Mouse (Mus musculus) limb, embryonic 10.5 days (tissue): ENCODE measurements around the gene Card11. TPM values are rescaled to one million over a fixed set of nuclear protein-coding genes. Genes with fewer than 3 reads are reported as not detected.

Source experiments
- DNase-seq: peaks from one replicate; pipeline ENCODE4 v3.0.0-alpha.2; 2017; ENCODE audit warnings: low spot score
- H3K27ac ChIP-seq: fragments of 300-500 bp; sonication (generic); 2 replicates; pipeline ENCODE4 v1.5.1; 2016; ENCODE audit warnings: mild to moderate bottlenecking
- H3K27me3 ChIP-seq: fragments of 300-500 bp; sonication (generic); 2 replicates; pipeline ENCODE4 v1.6.1; 2016; ENCODE audit warnings: low read depth, mild to moderate bottlenecking; ENCODE audit not compliant: poor library complexity, severe bottlenecking
- H3K36me3 ChIP-seq: fragments of 300-500 bp; sonication (generic); 2 replicates; pipeline ENCODE4 v1.6.1; 2016; ENCODE audit warnings: mild to moderate bottlenecking, moderate library complexity
- H3K4me1 ChIP-seq: fragments of 300-500 bp; sonication (generic); 2 replicates; pipeline ENCODE4 v1.6.1; 2016
- H3K4me3 ChIP-seq: fragments of 300-500 bp; sonication (generic); 2 replicates; pipeline ENCODE4 v1.5.1; 2016; ENCODE audit warnings: mild to moderate bottlenecking, moderate library complexity
- H3K9me3 ChIP-seq: fragments of 300-500 bp; sonication (generic); replicated peaks from 2 replicates; pipeline ENCODE4 v1.6.1; 2016; ENCODE audit warnings: mild to moderate bottlenecking
- WGBS: fragments of 180-500 bp; shearing (Covaris S2); methylation state at CpG from one replicate; pipeline ENCODE4 v1.1.7; 2016; 5-methylcytosine and 5-hydroxymethylcytosine counted together
- polyA plus RNA-seq: library from polyadenylated mRNA; unstranded; fragments of >200 nt; fragmentation: Nextera tagmentation; extraction: Ambion mirVana; gene quantifications from 2 replicates; pipeline ENCODE4 v1.2.1, GENCODE M21; 2016

Gene Card11
- polyA plus RNA-seq, 1 experiment from 2014 or later = 0.49 TPM

DNA sequence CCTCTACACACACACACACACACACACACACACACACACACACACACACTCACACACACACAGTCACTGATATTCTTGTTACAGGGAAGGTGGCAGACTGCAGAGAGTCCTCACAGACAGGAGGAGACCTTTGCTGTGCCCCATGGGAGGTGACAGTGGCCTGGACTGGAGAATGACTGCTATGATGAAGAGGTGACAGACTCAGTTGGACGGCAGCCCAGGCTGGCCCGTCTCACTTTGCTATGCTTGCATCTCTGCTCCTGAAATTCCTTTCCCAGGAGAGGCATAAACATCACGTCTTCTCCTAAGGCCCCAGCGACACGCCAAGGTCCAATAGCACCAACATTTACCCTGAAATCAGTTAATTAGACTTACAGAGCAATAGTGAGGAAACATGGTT is 146.7 kb downstream of the Card11 start:
- no peaks in the 10 kb centered on the region for H3K9me3 ChIP-seq
- H3K36me3 ChIP-seq = no peaks in the 10 kb centered on the region
- no peak overlapping the region for H3K27ac ChIP-seq
- H3K4me3 ChIP-seq = no peak overlapping the region
- H3K27me3 ChIP-seq = no peaks in the 10 kb centered on the region
- H3K4me1 ChIP-seq = peaks cover 12% of the 10 kb centered on the region
- no peak for DNase-seq
- WGBS = 89% methylated on average over 5 of the region's 5 CpGs

DNA sequence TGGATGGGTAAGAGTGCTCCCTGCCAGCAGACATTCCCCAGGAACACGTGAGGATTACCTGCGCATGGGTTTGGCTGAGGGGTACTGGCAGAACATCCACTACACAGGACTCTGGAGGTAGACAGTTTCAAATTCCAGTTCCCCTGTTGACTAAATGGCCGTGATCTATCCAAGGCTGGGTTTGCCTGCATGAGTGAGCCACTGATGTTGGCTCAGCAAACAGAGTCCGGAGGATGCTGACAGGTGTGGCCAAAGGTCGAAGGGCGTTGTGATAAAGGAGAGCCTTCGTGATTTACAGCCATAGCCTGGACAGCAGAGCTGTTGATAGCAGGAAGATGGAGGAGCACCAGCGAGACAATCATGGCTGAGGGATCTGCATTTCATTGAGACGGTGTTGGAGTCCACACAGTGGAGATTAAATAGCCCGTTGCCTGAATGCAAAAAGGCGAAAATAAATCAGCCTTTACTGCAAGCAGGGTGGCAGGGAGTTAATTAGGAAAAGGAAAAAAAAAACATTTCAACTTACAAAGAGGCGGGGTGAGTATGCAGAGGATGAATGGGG is 147.9 kb downstream of the Card11 start:
- Histone ChIP-seq H3K4me3 (no peak overlapping the region), H3K36me3 (no peaks in the 10 kb centered on the region), H3K4me1 (peaks cover 14% of the 10 kb centered on the region), H3K27ac (no peak overlapping the region), H3K27me3 (no peaks in the 10 kb centered on the region), H3K9me3 (no peaks in the 10 kb centered on the region)
- DNase-seq = no peak
- WGBS = 64% methylated on average over 12 of the region's 12 CpGs

DNA sequence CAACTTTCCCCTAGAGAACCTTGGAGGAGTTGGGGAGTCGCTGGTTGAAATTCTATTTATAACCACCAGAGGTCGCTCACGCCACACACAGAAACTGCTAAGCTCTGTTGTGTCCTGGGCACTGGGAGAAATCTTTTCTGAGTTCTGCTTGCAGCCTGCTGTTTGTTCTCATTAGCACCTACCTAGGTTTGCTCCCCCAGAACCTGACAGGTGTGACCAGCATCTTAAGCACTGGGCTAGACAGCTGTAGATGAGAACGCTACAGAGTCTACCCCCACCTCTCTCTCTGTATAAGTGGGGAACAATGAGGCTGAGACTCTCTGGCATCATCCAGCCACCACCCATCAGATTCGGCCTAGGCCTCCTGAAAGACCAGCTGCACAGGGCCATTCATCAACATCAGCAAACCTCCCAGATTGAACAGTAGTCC is 153.1 kb downstream of the Card11 start:
- Histone ChIP-seq H3K9me3 (no peaks in the 10 kb centered on the region), H3K4me3 (no peak overlapping the region), H3K36me3 (no peaks in the 10 kb centered on the region), H3K4me1 (peaks cover 5% of the 10 kb centered on the region; the same call in 1 of the 2 replicates), H3K27me3 (no peaks in the 10 kb centered on the region), H3K27ac (peak overlapping the region; percentile 48; the same call in 1 of the 2 replicates)
- peak; percentile 69 for DNase-seq
- 12% methylated on average over 5 of the region's 5 CpGs for WGBS

DNA sequence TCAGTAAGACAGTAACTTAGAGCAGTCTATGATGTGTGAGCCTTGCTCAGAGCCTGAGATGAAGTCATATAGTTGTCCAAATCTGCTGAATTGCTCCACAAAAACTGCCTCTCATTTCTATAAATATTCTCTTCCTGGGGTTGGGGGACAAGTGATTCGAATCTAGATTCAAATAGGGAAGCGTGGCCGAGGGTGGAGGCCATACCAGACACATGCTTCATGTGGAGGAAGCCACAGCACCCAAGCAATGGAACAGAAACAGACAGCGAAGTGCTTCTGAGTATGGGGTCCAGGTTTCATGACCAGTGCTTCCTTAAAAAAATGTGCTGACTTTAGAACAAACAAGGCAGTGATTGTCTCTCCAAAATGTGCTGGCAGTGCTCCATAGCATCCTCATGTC is 158.4 kb downstream of the Card11 start:
- Histone ChIP-seq H3K4me1 (no peaks in the 10 kb centered on the region), H3K4me3 (no peak overlapping the region), H3K27ac (no peak overlapping the region), H3K36me3 (no peaks in the 10 kb centered on the region), H3K9me3 (no peaks in the 10 kb centered on the region), H3K27me3 (no peaks in the 10 kb centered on the region)
- 79% methylated on average over 4 of the region's 4 CpGs for WGBS
- no peak for DNase-seq

DNA sequence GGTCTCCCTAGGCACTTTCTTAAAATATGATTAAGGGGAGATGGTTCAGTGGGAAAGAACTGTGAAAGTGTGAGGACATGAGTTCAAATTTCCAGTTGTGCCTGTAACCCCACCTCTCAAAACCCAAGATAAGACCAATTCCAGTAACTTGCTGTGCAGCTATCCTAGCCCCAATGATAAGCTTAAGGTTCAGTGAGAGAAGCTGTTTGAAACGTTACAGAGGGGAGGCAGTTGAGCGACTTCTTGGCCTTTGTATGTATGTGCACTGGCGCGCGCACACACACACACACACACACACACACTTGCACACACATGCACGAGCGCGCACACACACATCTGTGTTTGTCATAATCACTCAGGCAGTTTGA is 169.3 kb downstream of the Card11 start:
- peak overlapping the region; percentile 78 for H3K4me3 ChIP-seq
- WGBS = 77% methylated on average over 8 of the region's 8 CpGs
- no peak for DNase-seq
- 0 out of 2 replicates have a peak overlapping the region, but pooled peaks have one; percentile 27 for H3K27ac ChIP-seq
- H3K27me3 ChIP-seq = no peaks in the 10 kb centered on the region
- no peaks in the 10 kb centered on the region for H3K9me3 ChIP-seq
- H3K4me1 ChIP-seq = peaks cover 34% of the 10 kb centered on the region
- H3K36me3 ChIP-seq = peaks cover 1% of the 10 kb centered on the region; the same call in 1 of the 2 replicates

DNA sequence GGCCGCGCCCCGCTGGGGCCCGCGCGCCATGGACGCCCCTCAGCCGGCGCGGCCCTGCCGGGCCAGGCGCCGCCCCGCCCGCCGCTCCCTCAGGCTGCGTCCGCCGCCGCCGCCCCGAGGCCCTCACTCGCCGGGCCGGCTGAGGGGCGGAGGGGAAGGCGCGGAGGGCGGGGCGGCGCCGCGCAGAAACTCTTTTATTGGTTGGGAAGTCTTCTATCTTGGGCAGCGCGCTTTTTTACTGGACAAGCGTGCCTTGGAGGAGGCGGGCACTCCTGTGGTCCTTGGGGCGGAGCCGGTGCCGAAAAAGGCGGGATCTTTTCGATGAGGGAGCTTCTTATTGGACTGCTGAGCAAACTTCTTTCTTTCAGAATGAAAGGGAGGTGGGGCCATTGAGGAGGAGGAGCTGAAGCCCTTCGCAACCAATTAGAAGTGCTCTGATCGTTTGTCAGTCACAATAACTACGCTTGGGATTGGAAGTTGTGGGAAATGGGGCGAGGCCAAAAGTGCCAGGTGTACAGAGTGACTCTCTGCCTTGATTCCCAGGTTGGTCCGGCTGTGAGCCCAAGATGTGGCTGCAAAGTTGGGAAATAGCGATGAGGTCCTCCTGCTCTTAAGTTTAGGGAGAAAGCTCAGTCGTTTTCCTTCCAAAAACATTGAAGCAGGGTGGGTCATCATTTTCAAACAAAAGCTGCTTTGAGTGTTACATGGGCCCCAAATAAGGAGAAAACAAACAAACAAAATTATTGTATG is 169.9 kb downstream of the Card11 start, which contains the start of gene Gna12:
Gene Gna12, minus strand, starts transcription at position 118 of the 750 bp plus-strand sequence.
- peak within 1 kb of the TSS; percentile 78 for H3K4me3 ChIP-seq
- 1% methylated on average over 49 of the region's 49 CpGs for WGBS
- H3K4me1 ChIP-seq = peaks cover 34% of the 10 kb centered on the region
- peak within 1 kb of the TSS; percentile 94 for H3K27ac ChIP-seq
- H3K27me3 ChIP-seq = no peaks in the 10 kb centered on the region
- peak; percentile 92 for DNase-seq
- H3K36me3 ChIP-seq = peaks cover 7% of the 10 kb centered on the region; the same call in 1 of the 2 replicates
- no peaks in the 10 kb centered on the region for H3K9me3 ChIP-seq

DNA sequence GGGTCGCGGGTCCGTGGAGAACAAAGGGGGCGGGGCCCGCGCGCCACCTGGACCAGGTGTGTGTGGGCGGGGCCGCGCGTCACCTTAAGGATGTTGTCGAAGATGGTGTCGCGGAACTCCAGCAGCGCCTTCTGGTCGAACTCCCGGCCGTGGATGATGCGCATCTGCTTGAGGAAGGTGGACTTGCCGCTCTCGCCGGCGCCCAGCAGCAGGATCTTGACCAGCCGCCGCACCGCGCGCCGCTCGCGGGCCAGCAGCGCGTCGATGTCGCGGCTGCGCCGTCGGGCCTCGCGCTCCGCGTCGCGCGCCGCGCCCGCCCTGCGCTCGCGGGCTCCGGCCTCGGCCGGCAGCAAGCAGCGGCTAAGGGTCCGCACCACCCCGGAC is 170.5 kb downstream of the Card11 start:
- 5% methylated on average over 58 of the region's 58 CpGs for WGBS
- Histone ChIP-seq H3K9me3 (no peaks in the 10 kb centered on the region), H3K27me3 (no peaks in the 10 kb centered on the region), H3K36me3 (peaks cover 10% of the 10 kb centered on the region; the same call in 1 of the 2 replicates), H3K4me1 (peaks cover 34% of the 10 kb centered on the region), H3K27ac (peak overlapping the region; percentile 94), H3K4me3 (peak overlapping the region; percentile 78)
- peak; percentile 70 for DNase-seq

DNA sequence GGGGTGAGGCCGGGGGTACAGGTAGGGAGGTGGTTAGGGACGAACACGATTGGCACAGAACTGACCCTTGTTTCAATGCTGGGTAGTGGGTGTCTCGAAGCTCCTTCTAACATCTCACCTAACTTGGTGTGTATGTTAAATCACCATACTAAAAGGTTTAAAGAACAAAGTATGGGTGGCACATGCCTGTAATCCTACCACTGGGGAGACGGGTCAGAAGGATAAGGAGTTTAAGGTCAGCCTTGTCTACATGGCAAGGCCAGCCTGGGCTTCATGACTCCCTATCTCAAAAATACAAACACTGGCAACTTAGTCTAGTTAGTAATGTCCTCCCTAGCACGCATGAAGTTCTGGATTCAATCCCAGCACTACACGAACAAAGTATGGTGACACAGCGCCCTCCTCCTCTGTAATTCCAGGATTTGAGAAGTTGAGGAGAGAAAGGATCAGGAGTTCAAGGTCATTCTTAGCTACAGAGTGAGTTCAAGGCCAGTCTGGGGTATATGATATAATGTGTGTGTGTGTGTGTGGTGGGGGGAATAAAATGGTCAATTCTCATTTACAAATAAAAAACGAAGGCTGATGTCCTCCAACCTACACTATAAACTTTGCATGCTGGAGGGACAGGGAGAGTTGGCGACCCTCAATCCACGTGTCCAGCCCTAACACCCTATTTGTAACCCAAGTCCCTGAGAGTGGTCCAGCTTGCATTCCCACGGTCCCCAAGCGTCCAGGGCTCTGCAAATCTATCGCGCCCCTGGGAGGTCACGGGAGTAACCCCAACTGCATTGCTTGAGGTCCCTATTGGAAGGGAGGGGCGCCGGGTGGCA is 171.1 kb downstream of the Card11 start:
- H3K9me3 ChIP-seq = no peaks in the 10 kb centered on the region
- DNase-seq = no peak
- no peaks in the 10 kb centered on the region for H3K27me3 ChIP-seq
- WGBS = 39% methylated on average over 18 of the region's 18 CpGs
- peak overlapping the region; percentile 78 for H3K4me3 ChIP-seq
- peaks cover 34% of the 10 kb centered on the region for H3K4me1 ChIP-seq
- H3K27ac ChIP-seq = peak overlapping the region; percentile 94
- H3K36me3 ChIP-seq = peaks cover 10% of the 10 kb centered on the region; the same call in 1 of the 2 replicates

DNA sequence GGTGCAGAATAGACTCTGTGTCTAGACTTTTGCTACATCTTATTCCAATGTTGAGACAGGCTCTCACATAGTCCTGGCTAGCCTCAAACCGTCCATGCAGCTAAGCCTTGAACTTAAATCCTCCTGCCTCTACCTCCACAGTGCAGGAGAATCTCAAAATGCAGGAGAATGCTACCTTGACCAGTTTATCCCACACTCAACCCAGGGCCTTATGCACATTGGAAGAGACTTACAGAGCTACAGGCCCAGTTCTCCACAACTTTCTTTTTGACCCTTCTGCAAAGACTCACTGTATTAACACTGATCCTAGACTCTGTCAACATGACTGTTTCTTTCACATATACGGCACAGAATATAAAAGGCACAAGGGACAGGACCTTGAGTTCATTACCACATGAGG is 172.0 kb downstream of the Card11 start:
- Histone ChIP-seq H3K27ac (no peak overlapping the region), H3K9me3 (no peaks in the 10 kb centered on the region), H3K4me1 (peaks cover 34% of the 10 kb centered on the region), H3K27me3 (no peaks in the 10 kb centered on the region), H3K36me3 (peaks cover 14% of the 10 kb centered on the region; the same call in 1 of the 2 replicates), H3K4me3 (0 out of 2 replicates have a peak overlapping the region, but pooled peaks have one; percentile 1)
- no peak for DNase-seq
- 87% methylated on average over 2 of the region's 2 CpGs for WGBS

DNA sequence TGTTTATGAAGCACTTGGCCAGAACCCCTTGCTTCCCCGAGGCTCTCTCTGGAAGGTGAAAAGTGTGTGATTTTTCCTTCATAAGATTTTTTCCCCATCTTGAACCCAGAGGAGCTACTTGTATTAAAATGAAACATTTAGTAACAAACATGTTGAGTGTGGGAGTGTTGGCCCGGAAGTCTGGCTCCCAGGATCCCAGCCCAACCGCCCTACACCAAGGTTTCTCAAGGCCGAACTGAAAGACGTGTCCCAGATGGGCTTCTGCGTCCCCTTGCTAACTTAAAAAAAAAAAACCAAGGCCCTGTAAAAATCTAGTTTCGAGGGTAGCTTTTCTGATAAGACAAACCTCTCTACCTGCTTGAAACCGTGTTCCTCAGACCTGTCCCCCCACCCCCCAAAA is 172.5 kb downstream of the Card11 start:
- no peak overlapping the region for H3K27ac ChIP-seq
- H3K4me3 ChIP-seq = 0 out of 2 replicates have a peak overlapping the region, but pooled peaks have one; percentile 1
- no peaks in the 10 kb centered on the region for H3K9me3 ChIP-seq
- no peaks in the 10 kb centered on the region for H3K27me3 ChIP-seq
- peaks cover 14% of the 10 kb centered on the region; the same call in 1 of the 2 replicates for H3K36me3 ChIP-seq
- peaks cover 34% of the 10 kb centered on the region for H3K4me1 ChIP-seq
- no peak for DNase-seq
- WGBS = 82% methylated on average over 8 of the region's 8 CpGs

DNA sequence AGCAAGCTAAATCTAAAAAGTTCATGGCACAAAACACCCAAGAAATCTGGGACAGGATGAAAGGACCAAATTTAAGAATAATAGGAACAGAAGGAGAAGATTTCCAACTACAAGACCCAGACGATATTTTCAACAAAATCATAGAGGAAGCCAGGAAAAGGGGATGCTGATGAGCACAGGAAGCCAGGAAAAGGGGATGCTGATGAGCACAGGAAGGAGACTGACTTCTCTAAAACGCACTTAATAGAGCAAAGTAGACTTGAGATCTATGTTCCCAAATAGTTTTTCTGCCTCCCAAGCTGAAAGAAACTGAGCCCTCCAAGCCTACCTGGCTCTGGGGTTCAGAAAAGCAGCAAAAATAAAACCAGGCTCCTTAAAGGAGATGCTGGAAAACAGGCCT is 173.0 kb downstream of the Card11 start:
- no peaks in the 10 kb centered on the region for H3K27me3 ChIP-seq
- no peak overlapping the region for H3K4me3 ChIP-seq
- peaks cover 34% of the 10 kb centered on the region for H3K4me1 ChIP-seq
- no peak for DNase-seq
- no peak overlapping the region for H3K27ac ChIP-seq
- no peaks in the 10 kb centered on the region for H3K9me3 ChIP-seq
- WGBS = 67% methylated on average over 2 of the region's 2 CpGs
- H3K36me3 ChIP-seq = peaks cover 14% of the 10 kb centered on the region; the same call in 1 of the 2 replicates

DNA sequence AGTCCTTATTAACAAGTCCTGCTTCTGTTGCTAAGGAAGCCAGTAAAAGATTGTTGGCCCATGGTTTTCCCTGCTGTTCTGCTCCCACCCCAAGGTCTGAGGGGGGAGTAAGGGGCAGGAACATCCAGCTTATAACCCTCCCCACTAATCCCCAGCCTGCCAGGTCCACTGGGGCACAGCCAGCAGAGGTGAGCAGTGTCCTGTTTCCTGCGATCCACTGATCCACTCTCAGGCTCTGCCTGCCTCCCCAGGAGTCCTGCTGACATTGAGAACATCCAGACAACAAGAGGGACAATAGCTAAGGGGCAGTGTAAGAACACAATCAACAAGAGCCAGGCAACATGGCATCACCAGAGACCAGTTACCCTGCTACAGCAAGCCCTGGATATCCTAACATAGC is 173.6 kb downstream of the Card11 start:
- H3K4me1 ChIP-seq = peaks cover 34% of the 10 kb centered on the region
- H3K27me3 ChIP-seq = no peaks in the 10 kb centered on the region
- peaks cover 14% of the 10 kb centered on the region; the same call in 1 of the 2 replicates for H3K36me3 ChIP-seq
- no peak overlapping the region for H3K27ac ChIP-seq
- WGBS = 38% methylated on average over 1 of the region's 1 CpGs
- no peak for DNase-seq
- no peak overlapping the region for H3K4me3 ChIP-seq
- H3K9me3 ChIP-seq = no peaks in the 10 kb centered on the region
